ENCODE assay signal across 24 mouse cellular contexts in the genomic region with DNA sequence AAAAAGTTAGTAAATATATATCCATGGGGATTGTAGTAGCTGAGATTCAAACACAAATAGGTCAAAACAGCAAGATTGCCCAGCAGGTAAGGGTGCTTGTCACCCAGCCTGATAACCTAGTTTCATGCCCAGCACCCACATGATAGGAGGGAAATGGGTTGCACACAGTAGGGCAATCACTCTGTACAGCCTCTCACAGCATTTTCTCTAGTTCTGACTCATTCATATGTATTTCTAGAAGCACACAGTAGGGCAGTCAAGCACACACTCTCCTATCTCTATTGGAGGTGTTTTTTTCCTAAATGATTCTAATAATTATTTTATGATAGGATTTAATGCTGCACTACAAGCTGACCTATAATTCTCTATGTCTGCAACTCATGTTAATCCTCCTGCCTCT. TPM values are rescaled to one million over a fixed set of nuclear protein-coding genes. Genes with fewer than 3 reads are reported as not detected.
DNase-seq lines count a peak whose midpoint lies in the region; TF ChIP-seq lines count a peak whose summit lies in the region.
"Had no signal": no experiment of that assay in that cellular context is flagged by ENCODE, and none has a peak within 500 bp of the region (broad histone marks: within the 10 kb centered on the region; RNA-seq: fewer than 3 reads in every experiment).

No protein-coding gene starts in this region.

- TF ChIP-seq EP300 in CH12.LX (IDR thresholded peaks at IDR 0.05; ENCODE audit: low read length), result no peak
- no peak for TF ChIP-seq EP300 in MEL (IDR thresholded peaks at IDR 0.05; ENCODE audit: low read depth in 1 of 2, low read length in 2 of 2)

- H3K4me3 ChIP-seq in CH12.LX (replicated peaks in 1 of 3; ENCODE audit: low read depth in 2 of 3, low read length in 2 of 3, poor library complexity in 1 of 3), result no peak overlapping the region
- H3K4me3 ChIP-seq in MEL (ENCODE audit: control insufficient read depth in 1 of 2, insufficient read depth in 1 of 2, low read depth in 2 of 2, low read length in 2 of 2), result no peak overlapping the region

- dilution Hi-C loops in CH12.LX (cut with MboI; ENCODE audit: extremely low pct_ligation_motif_present, extremely low pct_unique_long_range_greater_than_20kb, low sequenced_read_pairs), result no loop called here

- no peak overlapping the region for H3K27ac ChIP-seq in CH12.LX (ENCODE audit: insufficient read depth, low read depth)
- H3K27ac ChIP-seq in MEL (ENCODE audit: control insufficient read depth, low read depth, low read length), result no peak overlapping the region

- DNase-seq in CH12.LX (ENCODE audit: extremely low read depth) (no peak), MEL (ENCODE audit: low read depth, low spot score) (no peak)
- DNase-seq in lung, postnatal 36 days, result no peak
- no peak for DNase-seq in heart, adult 18-20 months
- DNase-seq: adrenal gland, adult 2 months; adrenal gland, adult 8-10 months; adrenal gland, postnatal 10 days; adrenal gland, postnatal 14 days; adrenal gland, postnatal 25 days; adrenal gland, postnatal 36 days; B cell, adult 2 months; cerebellum, adult 11 months; cerebellum, adult 11-12 months; cerebellum, adult 18-20 months; cerebellum, adult 2 months; cerebellum, adult 8-10 months had no signal

- peaks cover 7 to 12% of the 10 kb centered on the region in 2 experiments for H3K4me1 ChIP-seq in CH12.LX (ENCODE audit: control insufficient read depth in 1 of 2, insufficient read depth in 2 of 2)
- H3K4me1 ChIP-seq in MEL (ENCODE audit: control insufficient read depth in 1 of 2, insufficient read depth in 2 of 2, low read length in 2 of 2), result peaks cover 0 to under 1% of the 10 kb centered on the region in 2 experiments; a peak in 1 of 4 replicates

- in situ Hi-C loops in CH12.LX (cut with MboI; ENCODE audit: low pct_ligation_motif_present, low pct_unique_long_range_greater_than_20kb, low sequenced_read_pairs), result loop anchor here (25.0 kb wide), 1 partner anchor 283 kb away; a partner anchor contains a TSS

- H3K36me3 ChIP-seq in CH12.LX (replicated peaks in 1 of 2; ENCODE audit: control insufficient read depth in 1 of 2, insufficient read depth in 1 of 2, low read length in 1 of 2), result peaks cover 14 to 29% of the 10 kb centered on the region in 2 experiments
- H3K36me3 ChIP-seq in MEL (ENCODE audit: control insufficient read depth in 1 of 2, insufficient read depth in 2 of 2, low read length in 2 of 2), result peaks cover 0 to 5% of the 10 kb centered on the region in 2 experiments; a peak in 2 of 4 replicates

- no peak for TF ChIP-seq POLR2A in CH12.LX (IDR thresholded peaks at IDR 0.05; ENCODE audit: low read depth, low read length)
- no peak for TF ChIP-seq POLR2A in MEL (IDR thresholded peaks at IDR 0.05; ENCODE audit: control insufficient read depth in 1 of 2, insufficient read depth in 1 of 2, low read depth in 1 of 2, low read length in 2 of 2, poor library complexity in 1 of 2)

- TF ChIP-seq CTCF in CH12.LX (conservative IDR thresholded peaks at IDR 0.05 in 1 of 2, IDR thresholded peaks at IDR 0.05 in 1 of 2; ENCODE audit: low read depth in 2 of 2, low read length in 2 of 2) (no peak), MEL (IDR thresholded peaks at IDR 0.05 in 2 of 3, conservative IDR thresholded peaks at IDR 0.05 in 1 of 3; ENCODE audit: control insufficient read depth in 1 of 3, insufficient read depth in 1 of 3, low read depth in 2 of 3, low read length in 3 of 3, poor library complexity in 1 of 3, severe bottlenecking in 1 of 3) (no peak)

- H3K9me3 ChIP-seq in CH12.LX (replicated peaks; ENCODE audit: low read length), result no peaks in the 10 kb centered on the region
- H3K9me3 ChIP-seq in MEL (replicated peaks; ENCODE audit: insufficient read depth, low read length), result no peaks in the 10 kb centered on the region
- H3K9me3 ChIP-seq: G1E had no signal

- H3K27me3 ChIP-seq in CH12.LX (replicated peaks) (no peaks in the 10 kb centered on the region), MEL (ENCODE audit: control insufficient read depth in 1 of 2, insufficient read depth in 2 of 2, low read length in 2 of 2) (no peaks in the 10 kb centered on the region)
- H3K27me3 ChIP-seq: Patski had no signal

- H3K79me2 ChIP-seq in CH12.LX (replicated peaks; ENCODE audit: control insufficient read depth, extremely low read depth, insufficient read depth, poor library complexity, severe bottlenecking), result peaks cover 3% of the 10 kb centered on the region
- peaks cover 4% of the 10 kb centered on the region for H3K79me2 ChIP-seq in MEL (ENCODE audit: control insufficient read depth, insufficient read depth, low read length, poor library complexity)

- no peak overlapping the region for H3K4me2 ChIP-seq in CH12.LX (ENCODE audit: insufficient read depth, low read depth, poor library complexity, severe bottlenecking)

- H3K9ac ChIP-seq in CH12.LX (ENCODE audit: insufficient read depth, low read depth) (no peak overlapping the region), MEL (ENCODE audit: control insufficient read depth, low read depth, low read length, poor library complexity, severe bottlenecking) (no peak overlapping the region)

- no peak for TF ChIP-seq RAD21 in CH12.LX (IDR thresholded peaks at IDR 0.05; ENCODE audit: low read depth, low read length)
- no peak for TF ChIP-seq RAD21 in MEL (IDR thresholded peaks at IDR 0.05; ENCODE audit: low read depth, low read length)

TF ChIP-seq in CH12.LX, 34 proteins besides CTCF, POLR2A, EP300 and RAD21:
- peak; percentile 61 for TF ChIP-seq ZKSCAN1 (IDR thresholded peaks at IDR 0.05; ENCODE audit: borderline replicate concordance, low read depth, low read length)
- TF ChIP-seq NRF1 (IDR thresholded peaks at IDR 0.05; ENCODE audit: low read depth, low read length), result no peak
TF ChIP-seq in CH12.LX: peak in this region for 1.

TF ChIP-seq in MEL, 35 proteins besides CTCF, POLR2A, EP300 and RAD21:
- TF ChIP-seq KAT2A (conservative IDR thresholded peaks at IDR 0.05; ENCODE audit: low read depth, low read length) (no peak), ZKSCAN1 (IDR thresholded peaks at IDR 0.05; ENCODE audit: low read depth, low read length) (peak; percentile 73)

RNA-seq across cellular contexts. Expression of a gene that starts 6.0 kb away (rescaled TPM):
- total RNA-seq in CH12.LX (2012; rRNA removed), result not detected in 2 replicates
- total RNA-seq in CH12.LX (2014; rRNA removed), result not detected in 2 replicates
- not detected in 2 replicates for polyA plus RNA-seq in CH12.LX (2012; ENCODE audit: insufficient read length, low read depth)
- total RNA-seq in MEL (2012; rRNA removed), result not detected in 2 replicates
- under 1 TPM in 1 of 2 experiments, not detected in 1; 0.14 TPM for polyA plus RNA-seq in MEL (2012; ENCODE audit: insufficient read depth in 1 of 2, insufficient read length in 2 of 2, low read depth in 1 of 2, low replicate concordance in 2 of 2, missing spikeins in 1 of 2)
- total RNA-seq in heart, adult 18-20 months (2021), result not detected
- total RNA-seq: adrenal gland, adult 18-20 months; adrenal gland, adult 2 months; adrenal gland, adult 8-10 months; adrenal gland, postnatal 10 days; adrenal gland, postnatal 14 days; adrenal gland, postnatal 25 days; adrenal gland, postnatal 36 days; adrenal gland, postnatal 4 days; G1E had no signal
- polyA plus RNA-seq: activated CD4-positive, CD25-positive, alpha-beta regulatory T cell, adult 4 months; adrenal gland, adult 2 months; C2C12; CD4-positive, CD25-positive, alpha-beta regulatory T cell, adult 4 months; G1E; Patski had no signal

RNA-seq across cellular contexts. Expression of a gene that starts 6.4 kb away (rescaled TPM):
- total RNA-seq in CH12.LX (2012; rRNA removed) (68.7 and 83.2 TPM in 2 replicates), CH12.LX (2014; rRNA removed) (71.4 and 74.7 TPM in 2 replicates), MEL (2012; rRNA removed) (108 and 121 TPM in 2 replicates)
- polyA plus RNA-seq in CH12.LX (2012; ENCODE audit: insufficient read length, low read depth) (101 and 137 TPM in 2 replicates), MEL (2012; ENCODE audit: insufficient read depth in 1 of 2, insufficient read length in 2 of 2, low read depth in 1 of 2, low replicate concordance in 2 of 2, missing spikeins in 1 of 2) (100 to 1,000 TPM in 1 of 2 experiments, not detected in 1; 154 TPM)
- total RNA-seq in heart, adult 18-20 months (2021), result 10 to 100 TPM; 68.5 to 72.4 TPM

RNA-seq across cellular contexts. Expression of a gene that starts 12.4 kb away (rescaled TPM):
- total RNA-seq in CH12.LX (2012; rRNA removed) (not detected in 2 replicates), CH12.LX (2014; rRNA removed) (not detected in 2 replicates), MEL (2012; rRNA removed) (not detected in 2 replicates)
- polyA plus RNA-seq in CH12.LX (2012; ENCODE audit: insufficient read length, low read depth) (not detected in 2 replicates), MEL (2012; ENCODE audit: insufficient read depth in 1 of 2, insufficient read length in 2 of 2, low read depth in 1 of 2, low replicate concordance in 2 of 2, missing spikeins in 1 of 2) (not detected)
- total RNA-seq in heart, adult 18-20 months (2021), result 10 to 100 TPM; 15.5 to 25.6 TPM
- total RNA-seq: adrenal gland, adult 18-20 months; adrenal gland, adult 2 months; adrenal gland, adult 8-10 months; adrenal gland, postnatal 10 days; adrenal gland, postnatal 14 days; adrenal gland, postnatal 25 days; adrenal gland, postnatal 36 days; adrenal gland, postnatal 4 days; ES-E14; G1E had no signal
- polyA plus RNA-seq: activated CD4-positive, CD25-positive, alpha-beta regulatory T cell, adult 4 months; adrenal gland, adult 2 months; C2C12; CD4-positive, CD25-positive, alpha-beta regulatory T cell, adult 4 months; cerebellum, adult 2 months; G1E; Patski had no signal

RNA-seq across cellular contexts. Expression of a gene that starts 59.9 kb away (rescaled TPM):
- total RNA-seq in CH12.LX (2012; rRNA removed), result 6.0 and 9.7 TPM in 2 replicates
- 13.4 and 14.8 TPM in 2 replicates for total RNA-seq in CH12.LX (2014; rRNA removed)
- 7.3 and 9.1 TPM in 2 replicates for polyA plus RNA-seq in CH12.LX (2012; ENCODE audit: insufficient read length, low read depth)
- 13.6 and 15.3 TPM in 2 replicates for total RNA-seq in MEL (2012; rRNA removed)
- 10 to 100 TPM in 1 of 2 experiments, not detected in 1; 11.7 TPM for polyA plus RNA-seq in MEL (2012; ENCODE audit: insufficient read depth in 1 of 2, insufficient read length in 2 of 2, low read depth in 1 of 2, low replicate concordance in 2 of 2, missing spikeins in 1 of 2)
- 1 to 10 TPM; 7.7 to 7.9 TPM for total RNA-seq in heart, adult 18-20 months (2021)

RNA-seq across cellular contexts. Expression of a gene that starts 59.9 kb away (rescaled TPM):
- total RNA-seq in CH12.LX (2012; rRNA removed), result 6.0 and 7.0 TPM in 2 replicates
- total RNA-seq in CH12.LX (2014; rRNA removed), result 4.6 and 5.5 TPM in 2 replicates
- 10.2 and 10.6 TPM in 2 replicates for polyA plus RNA-seq in CH12.LX (2012; ENCODE audit: insufficient read length, low read depth)
- total RNA-seq in MEL (2012; rRNA removed), result 5.1 and 5.4 TPM in 2 replicates
- polyA plus RNA-seq in MEL (2012; ENCODE audit: insufficient read depth in 1 of 2, insufficient read length in 2 of 2, low read depth in 1 of 2, low replicate concordance in 2 of 2, missing spikeins in 1 of 2), result 10 to 100 TPM in 1 of 2 experiments, not detected in 1; 11.2 TPM
- total RNA-seq in heart, adult 18-20 months (2021), result 1 to 10 TPM; 4.1 to 4.6 TPM

Comparison
In these comparisons a context has a peak if more than half of its experiments do, and no peak if none do; other contexts are left out.
1. RNA of a gene that starts 12.4 kb away (total RNA-seq): 15.5 to 25.6 TPM in heart, adult 18-20 months; not detected in CH12.LX and not detected in MEL; every median in the first group is over 10 times any median in the second.